Mouse (Mus musculus) B cell, adult (primary cell): ENCODE data around the gene Svs3b. TPM values are rescaled to one million over a fixed set of nuclear protein-coding genes. Genes with fewer than 3 reads are reported as not detected.

Source experiments
- total RNA-seq: library from RNA; stranded (reverse); gene quantifications from 4 replicates; pipeline ENCODE4 v1.2.4, GENCODE M21; 2023; ENCODE audit not compliant: inconsistent age

The Svs3b gene
- not detected in 4 replicates for total RNA-seq

DNA sequence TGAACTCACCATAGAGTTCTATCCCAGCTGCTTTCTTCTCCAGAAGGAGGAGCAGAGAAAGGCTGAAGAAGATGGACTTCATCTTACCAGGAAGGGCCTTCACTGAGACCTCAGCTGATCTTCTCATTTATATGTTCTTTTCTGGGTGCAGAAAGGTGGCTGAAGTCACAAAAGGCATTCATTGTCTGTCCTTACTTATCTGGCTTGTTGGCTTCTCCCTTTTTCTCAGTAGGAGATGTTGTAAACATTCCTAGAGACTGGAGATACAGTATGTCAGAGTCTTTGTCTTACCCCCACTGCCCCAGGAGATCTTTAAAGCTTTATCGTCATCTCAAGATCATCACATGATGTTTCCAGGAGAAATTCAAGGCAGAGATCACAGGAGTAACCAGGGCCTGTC lies at the start of gene Svs3b:
Gene Svs3b, minus strand, starts transcription at position 101 of the 400 bp plus-strand sequence.

DNA sequence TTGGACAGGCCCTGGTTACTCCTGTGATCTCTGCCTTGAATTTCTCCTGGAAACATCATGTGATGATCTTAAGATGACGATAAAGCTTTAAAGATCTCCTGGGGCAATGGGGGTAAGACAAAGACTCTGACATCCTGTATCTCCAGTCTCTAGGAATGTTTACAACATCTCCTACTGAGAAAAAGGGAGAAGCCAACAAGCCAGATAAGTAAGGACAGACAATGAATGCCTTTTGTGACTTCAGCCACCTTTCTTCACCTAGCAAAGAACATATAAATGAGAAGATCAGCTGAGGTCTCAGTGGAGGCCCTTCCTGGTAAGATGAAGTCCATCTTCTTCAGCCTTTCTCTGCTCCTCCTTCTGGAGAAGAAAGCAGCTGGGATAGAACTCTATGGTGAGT lies 32.5 kb upstream of the Svs3b start, which contains the start of gene Svs3a:
Gene Svs3a, plus strand, starts transcription at position 301 of the 400 bp plus-strand sequence.

DNA sequence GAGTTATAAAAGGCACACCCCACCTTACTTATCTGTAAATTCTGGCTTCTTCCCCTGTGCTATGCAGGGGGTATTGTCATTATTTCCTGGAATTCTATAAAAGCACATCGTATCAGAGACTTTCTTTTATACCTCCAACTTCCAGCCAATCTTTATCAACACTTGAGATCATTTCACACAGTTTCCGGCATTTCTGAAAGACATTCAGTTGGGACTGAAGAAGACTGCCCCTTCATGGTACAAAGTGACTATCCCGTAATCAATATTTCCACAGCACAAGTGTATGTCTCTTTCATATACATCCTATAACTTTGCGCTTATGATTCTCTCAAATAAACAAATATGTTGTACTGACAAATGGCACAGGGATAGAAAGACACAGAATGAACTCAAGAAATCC lies 21.9 kb upstream of the Svs3b start, which contains the start of gene Svs4:
Gene Svs4, minus strand, starts transcription at position 101 of the 400 bp plus-strand sequence.

DNA sequence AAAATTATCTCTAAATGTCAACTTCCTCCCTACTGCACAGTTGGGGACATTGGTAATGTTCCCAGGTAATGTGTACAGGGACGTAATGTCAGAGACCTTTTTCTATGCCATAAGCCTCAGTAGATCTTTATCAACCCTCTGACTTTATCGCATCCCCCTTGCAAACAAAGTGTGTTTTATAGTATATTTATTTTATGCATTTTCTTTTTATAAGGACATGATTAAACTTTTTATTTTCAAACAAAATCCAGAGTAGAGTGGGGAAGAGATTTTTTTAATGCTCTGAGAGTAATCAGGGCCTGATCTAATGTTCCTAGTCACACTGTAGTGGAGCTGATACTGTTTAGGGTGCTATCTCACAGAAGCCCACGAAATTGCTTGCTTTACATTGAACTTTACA lies 18.1 kb downstream of the Svs3b start, which contains the start of gene Svs2:
Gene Svs2, minus strand, starts transcription at position 101 of the 400 bp plus-strand sequence.

DNA sequence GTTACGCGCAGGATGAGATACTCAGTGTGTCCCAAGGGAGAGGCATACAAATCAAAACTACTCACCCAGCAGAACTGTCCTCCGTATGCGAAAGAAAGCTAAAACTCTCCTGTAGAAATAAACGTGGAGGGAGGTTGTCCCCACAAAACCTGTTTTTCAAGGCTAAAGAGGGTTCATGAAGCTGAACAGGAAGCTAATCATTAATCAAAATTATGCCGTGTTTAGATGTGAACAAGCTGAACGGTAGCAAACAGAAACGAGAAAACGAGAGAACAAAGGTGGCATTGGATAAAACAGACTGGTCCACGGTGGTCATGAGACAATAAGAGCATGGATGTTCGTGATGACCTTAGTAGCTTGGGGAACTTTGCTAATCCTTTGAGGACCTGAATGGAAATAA lies 34.9 kb downstream of the Svs3b start, which contains the start of gene Wfdc15b:
Gene Wfdc15b, minus strand, starts transcription at position 139 of the 400 bp plus-strand sequence.

Other genes with a start within 250 kb of the Svs3b start
- gene Pabpc1l, start 231.2 kb downstream of the Svs3b start, total RNA-seq = 2.7 to 4.5 TPM (median 3.1 TPM) in 4 replicates
- 199 to 244 TPM (median 233 TPM) in 4 replicates for gene Stk4, start 186.3 kb downstream of the Svs3b start, total RNA-seq
- 76.7 to 79.8 TPM (median 78.3 TPM) in 4 replicates for gene Tomm34, start 185.5 kb downstream of the Svs3b start, total RNA-seq
- gene Kcns1, start 85.5 kb downstream of the Svs3b start, total RNA-seq = not detected in 4 replicates
- not detected in 4 replicates for gene Wfdc5, start 73.9 kb downstream of the Svs3b start, total RNA-seq
- not detected in 4 replicates for gene Wfdc12, start 66.0 kb downstream of the Svs3b start, total RNA-seq
- not detected in 4 replicates for gene Wfdc15a, start 56.5 kb downstream of the Svs3b start, total RNA-seq
- gene Wfdc15b, start 35.0 kb downstream of the Svs3b start, total RNA-seq = not detected in 4 replicates
- not detected in 4 replicates for gene Svs2, start 18.2 kb downstream of the Svs3b start, total RNA-seq
- not detected in 4 replicates for gene Svs4, start 21.8 kb upstream of the Svs3b start, total RNA-seq
- gene Svs3a, start 32.6 kb upstream of the Svs3b start, total RNA-seq = not detected in 4 replicates
- not detected in 4 replicates for gene Svs6, start 60.1 kb upstream of the Svs3b start, total RNA-seq
- 1.7 TPM in 1 of 4 replicates, not detected in the others for gene Svs5, start 76.1 kb upstream of the Svs3b start, total RNA-seq
- gene Slpi, start 132.5 kb upstream of the Svs3b start, total RNA-seq = 6.4 to 8.2 TPM (median 6.7 TPM) in 4 replicates
- gene Rbpjl, start 146.5 kb upstream of the Svs3b start, total RNA-seq = 0.24 to 0.69 TPM (median 0.34 TPM) in 4 replicates
- gene Matn4, start 148.5 kb upstream of the Svs3b start, total RNA-seq = 0.35 to 0.83 TPM (median 0.39 TPM) in 3 of 4 replicates, not detected in the other
- 173 to 196 TPM (median 177 TPM) in 4 replicates for gene Sdc4, start 187.2 kb upstream of the Svs3b start, total RNA-seq
- 52.1 to 63.2 TPM (median 59.2 TPM) in 4 replicates for gene Sys1, start 200.3 kb upstream of the Svs3b start, total RNA-seq
- gene Gm20458, start 204.3 kb upstream of the Svs3b start, total RNA-seq = 2.1 to 5.1 TPM in 2 of 4 replicates, not detected in the others
- gene Trp53tg5, start 217.1 kb upstream of the Svs3b start, total RNA-seq = not detected in 4 replicates
- 5.2 to 7.2 TPM (median 6.9 TPM) in 4 replicates for gene Dbndd2, start 229.5 kb upstream of the Svs3b start, total RNA-seq
- 69.4 to 79.5 TPM (median 75.7 TPM) in 4 replicates for gene Pigt, start 240.9 kb upstream of the Svs3b start, total RNA-seq